Mouse (Mus musculus): ENCODE data around the gene Tnfaip2.

- TF ChIP-seq CTCF (IDR thresholded peaks at IDR 0.05; ENCODE audit: extremely low read depth, insufficient read depth, insufficient read length, insufficient replicate concordance) (no peak), POLR2A (IDR thresholded peaks at IDR 0.05; ENCODE audit: low read depth, low read length) (no peak)
Measured at GRCm38 (mm10) chr12:111489261-111489865, 47.1 kb downstream of the Tnfaip2 start.

Measured in spleen, adult 2 months (tissue).